Mouse (Mus musculus) brown adipose tissue, adult 24 weeks (tissue): ENCODE measurements at regions not wholly inside any gene's neighbourhood (a gene's known extent, or its start where the extent isn't known, plus 50 kb on each side); places are given as distances from the start of the nearest gene placed in this dataset.

ENCODE experiments used
- H3K27ac ChIP-seq: fragments of 200-500 bp; replicated peaks from 2 replicates; pipeline ENCODE4 v1.5.1; 2012; ENCODE audit warnings: low read depth, mild to moderate bottlenecking, low read length
- H3K4me1 ChIP-seq: fragments of 200-500 bp; 2 replicates; pipeline ENCODE4 v1.6.1; 2012; ENCODE audit warnings: low read length, mixed read lengths; ENCODE audit not compliant: control insufficient read depth, insufficient read depth, insufficient read length
- H3K4me3 ChIP-seq: fragments of 200-500 bp; 2 replicates; pipeline ENCODE4 v1.5.1; 2012; ENCODE audit warnings: low read depth, mild to moderate bottlenecking, low read length, moderate library complexity; ENCODE audit not compliant: insufficient read depth

DNA sequence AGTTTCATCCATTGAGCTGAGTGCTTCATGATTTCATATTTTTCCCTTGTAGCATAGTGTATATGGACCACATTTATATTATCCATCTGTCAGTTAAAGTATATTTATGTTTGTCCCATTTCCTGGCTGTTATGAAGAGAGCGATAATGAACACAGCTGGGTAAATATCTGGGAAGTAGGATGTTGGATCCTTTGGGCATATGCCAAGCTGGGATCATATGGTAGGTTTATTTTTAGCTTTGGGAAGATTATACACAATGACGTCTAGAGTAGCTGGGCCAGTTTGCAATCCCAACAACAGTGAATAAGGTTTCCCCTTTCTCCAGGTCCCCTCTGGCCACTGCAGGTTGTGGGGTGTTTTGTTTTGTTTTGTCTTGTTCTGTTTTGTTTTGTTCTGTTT lies 164.5 kb downstream of the Gm765 start:
- Histone ChIP-seq H3K27ac (no peak overlapping the region), H3K4me1 (no peaks in the 10 kb centered on the region), H3K4me3 (no peak overlapping the region)

- Histone ChIP-seq H3K4me3 (no peak overlapping the region), H3K4me1 (no peaks in the 10 kb centered on the region), H3K27ac (no peak overlapping the region)
These were observed 193.3 kb downstream of the Gm765 start for GRCm38 (mm10) chr6:98149043-98149813.

GRCm38 (mm10) chr6:98147855-98148254 lies 194.7 kb downstream of the Gm765 start:
- H3K27ac ChIP-seq, result no peak overlapping the region
- no peak overlapping the region for H3K4me3 ChIP-seq
- H3K4me1 ChIP-seq, result no peaks in the 10 kb centered on the region

DNA sequence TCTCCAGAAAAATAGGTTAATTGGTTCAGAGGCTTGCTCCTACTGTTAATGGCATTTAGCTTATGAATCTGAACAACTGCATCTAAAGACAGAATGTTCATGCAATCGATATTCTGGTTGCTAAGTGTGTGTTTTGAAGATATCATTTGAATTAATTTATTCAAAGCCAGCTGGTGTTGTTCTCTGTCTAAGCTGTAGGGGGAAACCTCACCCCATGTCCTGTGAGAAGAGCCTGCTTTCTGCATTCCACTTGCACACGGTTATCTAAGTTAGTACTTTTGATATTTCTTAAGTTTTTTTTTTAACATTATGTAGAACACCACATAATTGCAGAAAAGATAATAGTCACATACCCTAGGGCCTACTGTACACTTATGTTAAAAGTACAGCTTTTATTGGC lies 209.6 kb downstream of the Gm765 start:
- no peaks in the 10 kb centered on the region for H3K4me1 ChIP-seq
- no peak overlapping the region for H3K27ac ChIP-seq
- no peak overlapping the region for H3K4me3 ChIP-seq

DNA sequence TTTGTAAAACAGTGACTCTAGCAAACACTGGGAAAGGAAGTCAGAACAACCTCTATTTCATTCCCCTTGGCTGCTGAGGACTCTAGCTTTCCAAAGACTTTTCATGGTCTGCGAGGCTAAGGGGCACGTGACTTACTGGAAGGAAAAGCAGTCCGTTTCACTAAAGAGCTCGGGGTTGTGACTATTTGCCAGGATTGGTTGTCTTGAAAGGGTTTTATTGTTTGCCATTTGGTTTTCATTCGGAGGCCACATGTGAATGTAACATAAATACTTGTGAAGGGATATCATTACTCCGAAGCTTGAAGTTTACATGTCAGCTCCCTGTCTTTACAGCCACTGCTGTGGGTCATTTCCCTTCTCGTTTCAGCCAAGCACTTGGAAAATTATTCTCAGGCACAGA lies 217.1 kb downstream of the Gm765 start:
- H3K27ac ChIP-seq, result no peak overlapping the region
- H3K4me1 ChIP-seq, result no peaks in the 10 kb centered on the region

DNA sequence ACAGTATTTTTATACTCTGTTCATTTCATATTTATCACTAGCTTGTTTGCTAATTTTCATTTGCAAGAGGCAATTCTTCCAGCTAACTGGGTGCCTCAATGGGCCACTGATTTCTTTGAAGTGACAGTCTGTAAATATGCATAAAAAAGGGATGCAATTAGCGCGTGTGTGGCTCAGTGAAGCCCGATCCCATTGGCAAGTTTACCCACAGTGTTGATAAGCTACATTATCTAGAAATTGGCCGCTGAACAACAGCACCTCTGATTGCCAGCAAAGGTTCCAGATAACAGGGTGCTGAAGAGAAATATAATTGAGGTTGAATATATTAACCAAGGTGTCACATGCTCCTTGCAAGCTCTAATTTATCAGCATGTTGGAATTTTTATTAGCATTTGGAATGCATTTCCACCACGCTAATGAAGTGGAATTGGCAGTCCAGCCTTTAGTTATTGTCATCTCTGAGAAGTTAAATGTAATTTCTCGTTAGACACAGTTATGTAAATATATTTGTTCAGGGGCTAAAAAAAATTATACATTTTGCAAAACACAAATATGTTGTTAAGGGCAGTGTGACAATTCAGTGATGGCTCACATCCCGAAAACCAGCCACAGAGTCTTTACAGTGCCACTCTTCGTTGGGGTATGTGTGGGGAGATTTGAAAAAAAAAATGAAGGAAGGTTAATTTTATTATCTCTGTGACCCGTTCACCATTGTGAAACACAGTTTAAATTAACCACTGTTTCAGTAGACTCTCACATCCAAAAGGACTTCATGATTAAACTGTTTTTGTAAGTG lies 224.0 kb downstream of the Gm765 start:
- Histone ChIP-seq H3K4me1 (no peaks in the 10 kb centered on the region), H3K27ac (no peak overlapping the region), H3K4me3 (no peak overlapping the region)

More for the DNA sequence above, 217.1 kb downstream of the Gm765 start:
- H3K4me3 ChIP-seq, result no peak overlapping the region

- no peak overlapping the region for H3K4me3 ChIP-seq
- H3K4me1 ChIP-seq, result no peaks in the 10 kb centered on the region
- no peak overlapping the region; the same call in 1 of the 2 replicates for H3K27ac ChIP-seq
These were observed 228.0 kb downstream of the Gm765 start for GRCm38 (mm10) chr6:98114327-98115134.

GRCm38 (mm10) chr6:98113708-98114107 lies 228.8 kb downstream of the Gm765 start:
- Histone ChIP-seq H3K4me3 (no peak overlapping the region), H3K27ac (no peak overlapping the region)

DNA sequence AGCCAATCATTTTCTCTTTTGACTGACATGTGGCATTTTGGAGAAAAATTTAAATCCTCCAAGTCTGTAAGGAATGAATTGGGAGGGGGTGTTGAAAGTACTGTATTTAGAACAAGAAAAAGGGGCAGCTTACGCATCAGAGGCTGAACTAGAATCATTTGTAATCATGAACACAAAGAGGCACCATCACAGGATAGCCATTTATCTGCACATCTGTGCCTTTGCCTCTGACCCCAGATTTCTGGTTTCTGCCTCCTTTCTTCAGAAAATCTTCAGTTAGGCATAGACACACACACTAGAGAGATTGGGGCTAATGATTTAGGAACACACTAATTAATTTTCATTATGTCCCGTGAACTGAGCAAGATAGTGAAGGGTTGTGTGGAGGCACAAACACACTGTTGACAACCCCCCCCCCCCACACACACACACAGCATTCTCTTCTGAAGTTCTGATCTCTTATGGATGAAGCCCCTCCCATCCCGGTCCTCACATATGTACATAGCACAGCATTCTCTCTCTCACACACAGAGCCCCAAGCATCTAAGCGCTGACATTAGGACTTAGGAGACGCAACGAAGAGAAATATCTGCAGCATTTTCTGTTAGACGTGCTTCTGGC lies 229.9 kb downstream of the Gm765 start:
- no peak overlapping the region for H3K4me3 ChIP-seq
- H3K27ac ChIP-seq, result no peak overlapping the region
- H3K4me1 ChIP-seq, result no peaks in the 10 kb centered on the region

More at GRCm38 (mm10) chr6:98113708-98114107, 228.8 kb downstream of the Gm765 start:
- no peaks in the 10 kb centered on the region for H3K4me1 ChIP-seq

- Histone ChIP-seq H3K4me1 (no peaks in the 10 kb centered on the region), H3K4me3 (no peak overlapping the region), H3K27ac (no peak overlapping the region)
These were observed 235.4 kb downstream of the Gm765 start for GRCm38 (mm10) chr6:98107123-98107522.

GRCm38 (mm10) chr6:98105280-98106090 lies 237.1 kb downstream of the Gm765 start:
- Histone ChIP-seq H3K4me1 (no peaks in the 10 kb centered on the region), H3K27ac (no peak overlapping the region), H3K4me3 (peak overlapping the region; percentile 55)

- no peaks in the 10 kb centered on the region for H3K4me1 ChIP-seq
- H3K27ac ChIP-seq, result no peak overlapping the region
- no peak overlapping the region for H3K4me3 ChIP-seq
These were observed 238.1 kb downstream of the Gm765 start for GRCm38 (mm10) chr6:98104432-98104831.

DNA sequence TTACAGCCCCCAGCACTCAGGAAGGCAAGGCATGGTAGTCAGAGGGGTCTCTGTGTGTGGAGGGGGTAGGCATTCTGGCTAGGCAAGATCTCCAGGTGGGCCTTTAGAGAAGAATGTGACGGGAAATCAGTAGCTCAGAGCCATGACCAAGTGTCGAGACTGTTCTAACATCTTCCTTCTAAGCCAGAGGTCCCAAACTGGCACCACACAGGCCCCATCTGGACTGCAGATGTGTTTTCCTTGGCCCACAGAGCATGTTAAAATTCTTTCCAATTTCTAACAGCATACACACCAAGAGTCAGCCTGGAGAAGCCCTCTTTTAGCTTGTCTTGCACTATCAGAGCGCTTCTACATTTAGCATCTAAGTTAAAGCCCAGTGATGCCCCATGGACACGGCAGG lies 241.5 kb downstream of the Gm765 start:
- Histone ChIP-seq H3K4me1 (no peaks in the 10 kb centered on the region), H3K27ac (no peak overlapping the region), H3K4me3 (no peak overlapping the region)

- Histone ChIP-seq H3K4me1 (no peaks in the 10 kb centered on the region), H3K27ac (no peak overlapping the region), H3K4me3 (no peak overlapping the region)
These were observed 243.4 kb downstream of the Gm765 start for GRCm38 (mm10) chr6:98099126-98099525.
